Mouse (Mus musculus): Measurements from ENCODE around the gene Arl10. TPM values are rescaled to one million over a fixed set of nuclear protein-coding genes. Genes with fewer than 3 reads are reported as not detected.

Arl10 gene
- 1.8 TPM for polyA plus RNA-seq (2017; shearing (Covaris generic))

DNA sequence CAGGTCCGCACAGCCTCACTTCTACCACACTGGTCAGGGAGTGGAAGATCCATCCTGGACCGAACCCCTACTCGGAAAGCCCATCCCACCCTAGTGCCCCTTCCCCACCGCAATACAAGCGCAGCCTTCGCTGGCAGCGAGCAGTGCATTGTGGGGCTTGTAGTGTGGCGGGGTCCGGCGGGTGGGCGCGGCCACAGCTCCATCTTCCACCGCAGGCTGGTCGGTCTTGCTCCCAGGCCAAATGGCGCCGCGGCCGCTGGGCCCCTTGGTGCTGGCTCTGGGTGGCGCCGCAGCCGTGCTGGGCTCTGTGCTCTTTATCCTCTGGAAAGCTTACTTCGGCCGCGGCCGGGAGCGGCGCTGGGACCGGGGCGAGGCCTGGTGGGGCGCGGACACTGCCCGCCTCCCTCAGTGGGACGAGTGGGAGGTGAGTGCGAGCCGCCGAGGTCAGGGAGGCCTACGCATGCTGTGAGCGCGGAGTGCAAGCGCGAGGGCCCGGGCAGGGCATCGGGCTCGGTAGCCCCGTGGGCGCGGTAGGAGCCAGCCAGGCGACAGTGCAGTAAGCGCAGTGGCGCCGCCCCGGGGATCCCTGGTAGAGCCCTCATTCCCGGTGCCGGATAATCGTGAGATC, at the start of gene Arl10:
TSS of gene Arl10 (plus strand) at position 162 of the 628 bp plus-strand sequence.

DNA sequence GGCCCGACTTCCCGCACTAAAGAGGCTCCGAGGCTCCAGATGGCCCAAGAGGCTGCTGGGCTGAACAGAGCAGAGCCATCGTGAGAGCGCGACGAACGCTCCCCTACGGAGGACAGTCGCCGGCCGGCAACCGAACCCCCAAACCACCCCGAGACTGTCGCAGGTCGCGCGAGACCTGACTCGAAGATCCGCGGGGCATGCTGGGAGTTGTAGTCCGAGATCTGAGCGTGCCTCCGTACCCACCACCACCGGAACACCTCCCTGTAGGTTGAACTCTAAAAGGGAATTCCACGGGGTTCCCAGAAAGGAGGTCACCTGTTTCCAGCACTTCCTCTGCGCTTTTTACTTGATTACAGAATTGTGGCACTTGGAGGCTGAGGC, 9.6 kb upstream of the Arl10 start, which contains the start of gene 4833439L19Rik:
TSS of gene 4833439L19Rik (minus strand) at position 235 of the 381 bp plus-strand sequence.

DNA sequence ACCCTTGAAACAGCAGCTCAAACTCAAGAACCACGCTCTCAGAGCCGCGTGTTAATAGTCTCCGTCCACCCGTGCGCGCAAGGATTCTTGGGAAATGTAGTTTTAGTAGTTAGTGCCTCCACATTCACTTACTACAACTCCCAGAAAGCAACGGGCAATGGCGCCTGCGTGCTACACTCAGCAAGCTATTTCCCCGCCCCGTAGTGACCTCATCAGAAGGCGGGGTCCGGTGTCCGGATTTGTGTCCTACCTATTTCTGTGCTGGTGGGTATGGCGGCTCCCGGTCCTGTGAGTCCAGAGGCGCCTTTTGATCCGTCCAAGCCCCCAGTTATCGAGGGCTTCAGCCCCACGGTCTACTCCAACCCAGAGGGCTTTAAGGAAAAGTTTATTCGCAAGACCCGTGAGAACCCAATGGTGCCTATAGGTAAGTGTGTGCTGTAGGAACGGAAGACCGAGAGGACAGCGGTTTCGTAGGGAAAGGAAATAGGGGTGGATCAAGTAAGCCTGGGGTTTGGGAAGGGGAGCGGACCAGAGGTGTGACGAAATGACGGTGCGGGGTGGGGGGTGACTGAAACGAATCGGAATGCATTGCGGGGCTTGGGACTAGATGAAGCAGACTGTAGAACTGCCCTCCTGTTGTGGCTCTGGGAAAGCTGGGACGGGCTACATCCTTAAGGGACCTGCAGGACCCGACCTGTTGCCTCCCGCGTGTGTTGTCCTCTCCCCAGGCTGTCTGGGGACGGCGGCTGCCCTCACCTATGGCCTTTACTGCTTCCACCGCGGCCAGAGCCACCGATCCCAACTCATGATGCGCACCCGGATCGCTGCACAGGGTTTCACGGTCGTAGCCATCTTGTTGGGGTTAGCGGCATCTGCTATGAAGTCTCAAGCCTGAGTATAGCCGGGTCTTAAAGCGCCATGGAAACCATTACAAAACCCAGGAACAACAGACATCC, 15.5 kb downstream of the Arl10 start, which contains the start of the genes Nop16 and Higd2a:
TSS of gene Nop16 (minus strand) at position 95 of the 956 bp plus-strand sequence.
TSS of gene Higd2a (plus strand) at position 212 of the 956 bp plus-strand sequence.

DNA sequence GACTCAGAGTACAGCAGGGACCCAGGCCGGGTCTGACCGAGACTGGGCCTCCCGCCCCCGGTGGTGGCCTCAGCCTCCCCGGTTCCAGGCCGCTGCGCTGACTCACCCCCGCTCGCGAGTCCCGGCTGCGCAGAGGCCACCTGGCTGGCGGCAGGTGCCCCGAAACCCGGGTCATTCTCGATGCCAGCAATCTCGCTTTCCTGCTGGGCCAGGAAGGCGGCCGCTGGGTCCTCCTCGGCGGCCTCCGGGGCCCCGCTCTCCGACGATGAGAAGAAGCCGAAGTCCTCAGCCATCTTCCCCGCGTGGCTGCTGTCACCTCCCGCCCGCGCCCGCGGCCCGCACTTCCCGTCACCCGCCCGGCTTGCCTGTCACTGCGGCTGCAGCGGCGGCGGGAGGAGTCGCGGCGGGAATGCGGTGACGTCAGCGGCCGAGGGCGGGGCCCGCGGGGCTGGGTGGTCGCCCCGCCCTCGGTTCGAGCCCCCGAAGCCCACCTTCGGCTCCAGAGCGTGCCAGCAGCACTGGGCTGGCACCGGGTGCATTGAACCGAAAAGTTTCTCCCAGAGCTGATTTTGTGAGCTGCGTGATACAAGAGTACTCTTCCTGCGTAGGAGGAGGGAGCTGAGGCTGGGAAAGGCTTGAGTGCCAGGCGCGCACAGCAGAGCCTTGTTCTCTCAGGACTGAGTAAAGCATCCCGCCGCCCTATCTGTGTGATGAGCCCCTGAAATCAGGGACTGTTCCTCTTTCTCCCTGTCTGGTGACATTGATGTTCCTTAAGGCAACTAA, 36.3 kb downstream of the Arl10 start, which contains the start of gene Cltb:
TSS of gene Cltb (minus strand) at position 373 of the 783 bp plus-strand sequence.

DNA sequence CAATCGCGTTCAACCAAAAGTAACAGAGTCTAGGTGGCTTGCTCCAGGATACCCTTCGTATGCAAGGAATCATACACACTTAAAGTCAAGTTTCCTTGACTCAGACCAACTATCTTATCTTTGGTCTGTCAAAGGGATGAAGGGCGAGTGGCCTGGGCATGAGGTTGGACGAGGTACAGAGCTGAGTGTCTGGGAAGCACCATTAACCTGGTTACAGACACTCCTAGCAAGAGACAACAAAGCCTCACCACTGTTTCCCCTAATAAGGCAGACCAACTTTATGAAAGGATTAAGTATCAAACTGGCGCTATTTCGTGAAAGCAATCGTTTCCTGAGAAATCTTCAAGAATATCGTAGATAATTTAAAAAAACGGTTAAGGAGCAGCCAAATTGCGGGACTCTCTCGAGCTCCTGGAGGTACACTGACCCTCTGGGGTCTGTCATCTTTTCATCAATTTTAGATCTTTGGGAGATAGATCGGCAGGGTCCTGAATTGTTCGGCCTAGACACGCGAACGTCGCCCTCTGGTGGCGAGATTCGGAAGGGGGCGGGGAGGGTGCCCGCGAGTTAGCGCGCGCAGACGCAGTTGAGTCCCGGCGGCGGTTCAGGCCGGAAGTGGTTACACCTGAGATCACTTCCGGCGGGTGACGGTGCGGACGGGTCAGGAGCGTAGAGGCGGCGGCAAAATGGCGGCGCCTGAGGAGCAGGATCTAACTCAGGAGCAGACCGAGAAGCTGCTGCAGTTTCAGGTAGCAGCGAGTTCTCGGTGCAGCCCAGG, 46.5 kb downstream of the Arl10 start, which contains the start of gene Faf2:
TSS of gene Faf2 (plus strand) at position 630 of the 778 bp plus-strand sequence.

Other genes with a start within 250 kb of the Arl10 start
- not detected for gene Cplx2, start 203.7 kb upstream of the Arl10 start, polyA plus RNA-seq (2017; shearing (Covaris generic))
- 24.8 TPM for gene Thoc3, start 106.2 kb upstream of the Arl10 start, polyA plus RNA-seq (2017; shearing (Covaris generic))
- 41.7 TPM for gene Simc1, start 71.2 kb upstream of the Arl10 start, polyA plus RNA-seq (2017; shearing (Covaris generic))
- 72.7 TPM for gene 4833439L19Rik, start 9.6 kb upstream of the Arl10 start, polyA plus RNA-seq (2017; shearing (Covaris generic))
- 26.2 TPM for gene Nop16, start 15.1 kb downstream of the Arl10 start, polyA plus RNA-seq (2017; shearing (Covaris generic))
- gene Higd2a, start 15.2 kb downstream of the Arl10 start, polyA plus RNA-seq (2017; shearing (Covaris generic)): 138 TPM
- gene Cltb, start 36.3 kb downstream of the Arl10 start, polyA plus RNA-seq (2017; shearing (Covaris generic)): 80.2 TPM
- 76.6 TPM for gene Faf2, start 46.8 kb downstream of the Arl10 start, polyA plus RNA-seq (2017; shearing (Covaris generic))
- gene Rnf44, start 118.9 kb downstream of the Arl10 start, polyA plus RNA-seq (2017; shearing (Covaris generic)): 90.4 TPM
- gene Cdhr2, start 126.4 kb downstream of the Arl10 start, polyA plus RNA-seq (2017; shearing (Covaris generic)): 0.12 TPM
- gene Gprin1, start 174.9 kb downstream of the Arl10 start, polyA plus RNA-seq (2017; shearing (Covaris generic)): not detected
- 0.57 TPM for gene Sncb, start 191.6 kb downstream of the Arl10 start, polyA plus RNA-seq (2017; shearing (Covaris generic))
- not detected for gene Eif4e1b, start 209.0 kb downstream of the Arl10 start, polyA plus RNA-seq (2017; shearing (Covaris generic))
- 6.1 TPM for gene Tspan17, start 214.4 kb downstream of the Arl10 start, polyA plus RNA-seq (2017; shearing (Covaris generic))